Mouse (Mus musculus): Measurements from ENCODE around the gene H2-Oa. TPM values are rescaled to one million over a fixed set of nuclear protein-coding genes. Genes with fewer than 3 reads are reported as not detected.

The H2-Oa gene
- total RNA-seq, 2 experiments from 2014 or later = not detected

- DNase-seq (ENCODE audit: low spot score in 2 of 2) = no peak
Measured at GRCm38 (mm10) chr17:34101185-34101584, 9.0 kb downstream of the H2-Oa start.

GRCm38 (mm10) chr17:34101604-34102032 is 9.5 kb downstream of the H2-Oa start:
- peak; percentile 86 to 95 for DNase-seq (ENCODE audit: low spot score in 2 of 2)

DNA sequence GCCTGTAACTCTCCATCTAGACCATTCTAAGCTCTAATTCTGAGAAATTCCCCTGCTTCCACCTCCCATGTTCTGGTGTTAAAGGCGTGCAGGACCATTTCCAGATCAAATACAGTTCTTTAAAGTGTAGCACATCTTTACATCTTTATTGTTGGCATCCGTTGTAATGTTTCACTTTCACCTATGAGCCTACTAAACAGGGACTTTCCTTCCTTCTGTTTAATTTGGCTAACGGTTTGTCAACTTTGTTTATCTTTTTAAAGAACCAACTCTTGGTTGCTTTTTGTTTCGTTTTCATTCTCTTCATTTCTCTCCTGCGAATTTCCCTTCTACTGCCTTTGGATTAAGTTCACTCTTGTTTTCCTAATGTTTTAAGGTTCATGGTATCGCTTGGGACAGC is 10.7 kb downstream of the H2-Oa start:
- DNase-seq (ENCODE audit: low spot score in 2 of 2) = no peak

DNA sequence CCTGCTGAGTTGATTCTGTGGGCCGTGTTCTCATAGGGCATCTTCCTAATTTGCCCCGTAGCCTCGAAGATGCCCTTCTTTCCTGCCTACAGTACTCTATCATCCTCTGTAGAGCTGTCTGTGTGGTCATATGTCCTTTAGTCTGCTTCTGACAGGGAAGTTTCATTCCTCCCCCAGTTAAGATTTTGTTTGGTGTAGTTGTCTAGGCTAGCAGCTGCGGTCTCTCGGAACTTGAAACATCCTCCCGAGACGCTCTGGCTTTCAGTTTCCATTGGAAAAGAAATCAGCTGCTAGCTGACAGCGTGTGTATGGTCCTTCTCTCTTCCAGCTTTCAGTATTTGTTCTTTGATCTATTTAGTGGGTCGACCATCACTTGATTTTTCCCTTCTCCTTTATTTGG is 12.7 kb downstream of the H2-Oa start:
- DNase-seq (ENCODE audit: low spot score in 2 of 2) = no peak

GRCm38 (mm10) chr17:34106555-34106954 is 14.4 kb downstream of the H2-Oa start:
- DNase-seq (ENCODE audit: low spot score in 2 of 2) = no peak

- no peak for DNase-seq (ENCODE audit: low spot score in 2 of 2)
Measured at GRCm38 (mm10) chr17:34107109-34107867, 15.1 kb downstream of the H2-Oa start.

- DNase-seq (ENCODE audit: low spot score in 2 of 2) = no peak
Measured at GRCm38 (mm10) chr17:34108460-34108859, 16.3 kb downstream of the H2-Oa start.

GRCm38 (mm10) chr17:34109038-34109805 is 17.1 kb downstream of the H2-Oa start:
- DNase-seq (ENCODE audit: low spot score in 2 of 2) = no peak

DNA sequence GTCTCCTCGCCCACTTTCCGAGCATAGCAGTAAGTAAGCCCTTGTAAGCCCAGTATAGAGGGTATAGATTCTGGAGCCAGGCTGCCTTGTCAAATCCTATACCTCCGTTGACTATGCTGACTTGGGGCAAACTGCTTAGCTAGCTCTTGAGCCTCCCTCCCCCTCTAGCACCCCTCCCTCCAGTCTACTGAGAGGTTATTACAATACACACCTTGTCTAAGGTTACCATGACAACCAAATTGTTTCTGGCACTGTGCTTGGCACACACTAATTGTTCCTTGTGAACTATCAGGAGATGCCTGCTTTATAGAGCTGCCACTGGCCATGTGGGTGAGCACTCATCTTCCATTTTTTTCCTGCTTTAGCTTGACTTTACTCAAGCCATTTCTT is 17.7 kb downstream of the H2-Oa start:
- no peak for DNase-seq (ENCODE audit: low spot score in 2 of 2)

GRCm38 (mm10) chr17:34110309-34110708 is 18.2 kb downstream of the H2-Oa start:
- no peak for DNase-seq (ENCODE audit: low spot score in 2 of 2)

DNA sequence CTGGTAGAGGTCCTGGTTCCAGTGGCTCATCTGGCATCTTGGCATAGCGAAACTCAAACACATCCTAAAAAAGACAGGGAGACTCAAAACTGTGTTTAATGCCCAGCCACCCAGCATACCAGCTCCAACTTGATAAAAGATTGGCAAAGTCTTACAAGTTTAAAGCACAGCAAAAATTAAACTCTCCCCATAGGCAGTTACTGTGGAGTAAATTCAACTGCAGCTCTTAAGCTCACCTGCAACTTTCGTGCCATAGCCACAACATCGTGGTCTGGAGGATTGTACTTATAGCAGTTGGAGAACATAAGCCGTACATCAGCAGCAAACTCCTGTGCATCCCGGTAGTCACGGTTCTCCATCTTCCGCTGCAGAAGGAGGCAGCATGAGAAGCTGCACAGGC is 22.0 kb downstream of the H2-Oa start:
- DNase-seq (ENCODE audit: low spot score in 2 of 2) = no peak

DNA sequence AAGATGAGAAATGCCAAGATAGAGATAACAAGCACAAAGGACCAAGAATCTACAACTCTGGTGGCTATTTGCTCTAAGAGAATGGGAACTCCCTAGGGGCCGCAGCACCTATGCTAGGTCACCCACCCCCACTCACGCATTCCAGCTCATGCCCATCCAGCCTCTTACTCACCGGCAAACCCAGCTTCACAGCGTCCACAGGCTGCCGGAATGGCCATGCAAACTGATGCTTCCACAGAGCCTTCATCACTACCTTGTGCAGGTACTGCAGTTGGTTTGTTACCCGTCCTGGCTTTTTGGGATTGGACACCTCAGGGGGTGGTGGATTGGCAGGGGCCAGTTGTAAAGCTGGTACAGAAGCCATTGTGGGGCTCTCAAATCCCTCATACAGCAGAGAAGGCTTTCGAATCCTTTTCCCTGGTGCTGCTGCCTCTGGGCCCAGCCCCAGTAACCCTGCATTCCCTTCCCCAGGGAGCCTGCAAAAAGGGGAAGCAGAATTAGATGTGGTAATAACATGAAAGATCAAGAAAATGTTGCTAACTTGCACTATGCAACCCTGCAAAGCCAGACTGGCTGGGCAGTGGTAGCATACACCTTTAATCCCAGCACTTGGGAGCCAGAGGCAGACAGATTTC is 24.7 kb downstream of the H2-Oa start:
- no peak for DNase-seq (ENCODE audit: low spot score in 2 of 2)

GRCm38 (mm10) chr17:34117421-34118112 is 25.4 kb downstream of the H2-Oa start:
- no peak for DNase-seq (ENCODE audit: low spot score in 2 of 2)

DNA sequence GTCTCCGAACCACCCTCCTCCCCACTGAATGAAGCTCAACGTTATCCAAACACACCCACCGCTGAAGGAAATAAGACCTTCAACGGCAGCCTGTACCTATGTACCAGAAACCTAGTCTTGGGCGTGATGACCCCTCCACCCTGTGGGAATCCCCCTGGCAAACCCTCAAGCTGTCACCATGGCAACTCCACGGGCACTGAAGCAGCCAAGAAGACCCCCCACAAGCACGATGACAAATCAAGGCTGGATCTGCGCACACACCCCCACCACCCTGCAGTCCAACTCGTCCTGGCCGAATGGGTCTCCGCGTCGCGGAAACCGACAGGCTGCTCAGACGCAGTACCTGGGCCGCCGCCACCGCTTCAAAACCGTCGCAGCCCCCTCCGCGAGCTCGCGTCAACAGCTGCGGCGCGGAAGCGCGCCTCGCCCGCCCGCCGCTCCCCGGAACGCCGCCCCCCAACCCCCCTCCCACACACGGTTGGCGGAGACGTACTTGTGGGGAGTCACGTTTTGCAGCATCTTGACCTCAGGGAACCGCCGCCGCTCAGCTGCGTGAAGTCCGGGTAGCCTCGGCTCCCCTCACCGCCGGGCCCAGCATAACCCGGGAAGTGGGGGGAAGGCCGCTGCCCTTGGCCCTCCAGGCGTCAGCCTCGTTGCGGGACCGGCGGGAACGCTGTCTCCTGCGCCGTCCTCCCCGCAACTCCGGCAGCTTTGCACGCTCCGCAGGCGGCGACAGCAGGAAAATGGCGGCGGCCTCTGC is 26.2 kb downstream of the H2-Oa start:
- DNase-seq (ENCODE audit: low spot score in 2 of 2) = peak in 1 of 2 experiments; percentile 50

- DNase-seq (ENCODE audit: low spot score in 2 of 2) = no peak
Measured at GRCm38 (mm10) chr17:34118873-34119248, 26.7 kb downstream of the H2-Oa start.

DNA sequence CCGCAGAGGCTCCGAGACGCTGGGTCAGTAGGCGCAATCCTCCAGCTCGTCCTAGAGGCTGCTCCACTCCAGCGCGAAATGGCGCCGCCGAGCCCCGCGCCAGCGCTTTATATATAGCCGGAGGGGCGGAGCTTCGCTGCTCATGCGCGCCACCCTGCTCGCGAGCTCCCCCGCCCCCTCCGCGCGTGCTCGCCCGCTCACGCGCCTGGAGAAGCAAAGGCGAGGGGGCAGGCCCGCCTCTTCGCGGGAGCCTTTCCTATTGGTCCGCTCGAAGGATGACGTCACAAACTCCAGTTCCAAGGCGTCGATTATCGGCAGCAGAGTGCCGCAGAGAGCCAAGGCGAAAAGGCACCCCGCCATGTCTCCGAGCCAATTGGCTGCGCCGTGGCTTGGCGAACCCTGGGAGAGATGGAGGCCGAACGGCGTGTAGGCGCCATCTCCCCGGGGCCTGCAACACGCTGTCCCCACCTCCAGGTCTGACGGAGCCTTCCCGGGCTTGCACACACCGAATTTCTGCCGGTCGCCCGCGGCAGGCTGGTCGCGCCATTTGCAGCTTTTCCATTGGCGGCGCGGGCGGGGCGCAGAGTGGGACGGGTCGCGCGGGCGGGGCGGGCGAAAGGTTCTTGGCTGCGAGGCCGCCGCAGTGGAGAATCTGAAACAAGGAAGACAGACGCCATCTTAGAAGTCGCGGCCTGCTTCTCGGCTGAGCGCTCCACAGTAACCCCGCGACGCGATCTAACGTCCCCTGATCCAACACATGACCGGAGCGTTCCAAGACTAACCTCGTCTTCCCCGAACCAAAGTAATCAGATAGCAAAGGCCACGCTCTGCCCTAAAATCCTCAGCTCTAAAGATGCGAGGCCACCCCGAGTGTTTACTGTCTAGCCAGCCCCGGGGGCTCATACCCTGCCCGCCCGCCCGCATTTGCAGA is 27.4 kb downstream of the H2-Oa start, which contains the start of gene H2-DMa:
Gene H2-DMa (plus strand): TSS at position 293 of the 931 bp plus-strand sequence.
- DNase-seq (ENCODE audit: low spot score in 2 of 2) = peak; percentile 98

- peak; percentile 85 to 89 for DNase-seq (ENCODE audit: low spot score in 2 of 2)
Measured at GRCm38 (mm10) chr17:34120180-34120723, 28.1 kb downstream of the H2-Oa start.

DNA sequence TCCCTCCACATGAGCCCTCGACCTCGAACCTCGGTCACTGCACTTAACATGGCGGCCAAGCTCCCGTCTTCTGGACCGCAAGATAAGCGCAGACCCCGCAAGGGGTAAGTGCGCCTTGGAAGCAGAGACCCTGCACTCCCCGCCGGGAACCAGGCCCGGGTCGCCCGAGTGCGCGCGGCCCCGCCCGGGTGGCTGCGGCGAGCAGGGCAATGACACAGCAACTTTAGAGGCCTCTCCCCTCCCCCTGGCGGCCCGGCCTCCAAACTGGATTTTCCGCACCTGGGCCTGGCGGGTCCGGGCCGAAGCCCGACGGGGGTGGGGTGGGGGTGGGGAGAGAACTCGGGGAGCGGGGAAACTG is 28.7 kb downstream of the H2-Oa start:
- DNase-seq (ENCODE audit: low spot score in 2 of 2) = peak in 1 of 2 experiments; percentile 69

DNA sequence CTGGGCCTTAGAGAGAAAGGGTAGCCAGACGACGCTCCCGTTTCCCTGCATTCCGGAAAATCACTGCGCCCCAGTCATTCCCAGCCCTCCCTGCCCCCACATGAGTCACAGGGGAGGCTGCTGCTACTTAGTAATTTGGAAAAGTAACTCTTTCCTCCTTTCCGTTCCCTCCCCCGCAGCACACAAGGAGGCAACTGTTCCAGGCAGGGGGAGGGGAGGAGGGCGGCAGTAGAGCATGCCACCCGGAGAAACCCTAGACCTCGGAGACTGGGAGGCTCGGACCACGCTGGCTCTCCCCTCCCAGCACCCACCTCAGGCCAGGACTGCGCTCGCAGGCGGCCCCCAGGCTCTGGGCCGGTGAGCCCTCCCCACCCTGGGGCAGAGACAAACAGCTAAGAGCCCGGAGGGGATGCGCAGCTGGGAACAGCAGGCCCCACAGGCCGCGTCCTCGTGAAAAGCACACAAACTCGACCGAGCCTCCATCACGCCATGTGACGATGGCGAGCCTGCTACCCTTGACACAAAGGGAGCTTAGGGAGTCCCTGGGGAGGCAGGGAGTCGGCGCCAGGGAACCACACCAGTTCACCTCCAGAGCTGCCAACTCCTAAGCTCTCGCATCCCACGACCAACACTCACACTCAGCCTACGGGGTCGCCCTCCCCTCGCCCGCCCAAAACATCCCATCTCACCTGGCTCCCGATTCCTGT is 29.2 kb downstream of the H2-Oa start:
- DNase-seq (ENCODE audit: low spot score in 2 of 2) = peak; percentile 86 to 92

Measured in left cerebral cortex, adult 18-20 months (tissue).